Mouse (Mus musculus): ENCODE measurements around the gene Nrsn1. TPM values are rescaled to one million over a fixed set of nuclear protein-coding genes. Genes with fewer than 3 reads are reported as not detected.

The Nrsn1 gene
- polyA plus RNA-seq, 1 experiment: 0.06 TPM

DNA sequence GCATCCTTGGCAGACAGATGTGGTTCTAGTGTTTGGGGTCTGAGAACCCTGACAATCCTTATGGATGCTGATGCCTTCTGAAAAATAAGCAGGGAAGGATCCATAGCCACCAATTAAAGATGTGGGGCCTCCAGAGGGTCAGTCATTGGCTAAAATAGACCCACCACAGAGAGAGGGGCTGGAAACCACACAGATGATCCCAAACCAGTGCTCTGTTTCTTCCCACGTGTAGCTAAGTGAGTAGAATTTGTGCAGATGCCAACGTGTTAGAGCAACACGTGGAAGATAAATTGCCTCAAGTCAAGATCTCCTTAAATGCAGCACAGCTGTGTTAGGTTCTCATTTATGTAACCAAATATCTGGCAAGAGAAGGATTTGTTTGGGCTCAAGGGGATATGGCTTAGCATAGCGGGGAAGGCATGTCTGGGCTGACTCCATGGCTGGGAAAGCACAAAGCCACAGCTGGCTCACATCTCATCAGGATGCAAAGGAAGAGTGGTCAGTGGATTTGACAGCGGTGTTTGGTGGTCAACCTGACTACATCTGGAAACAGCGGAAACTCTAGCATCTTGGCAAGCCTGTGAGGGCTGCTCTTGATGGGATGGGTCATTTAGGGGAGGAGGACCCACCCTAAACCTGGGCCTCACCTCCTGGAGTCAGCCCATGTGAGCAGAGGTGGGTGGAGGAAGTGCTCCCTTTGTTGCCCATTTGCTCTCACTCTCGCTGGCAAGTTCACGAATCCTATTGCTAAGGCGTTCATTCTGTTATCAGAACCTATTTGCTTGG, 15.6 kb downstream of the Nrsn1 start:
- Histone ChIP-seq H3K27me3 (ENCODE audit: control insufficient read depth, insufficient read depth, insufficient read length) (no peaks in the 10 kb centered on the region), H3K4me3 (no peak overlapping the region), H3K4me2 (ENCODE audit: low read depth) (no peak overlapping the region), H3K36me3 (ENCODE audit: control insufficient read depth, insufficient read depth) (no peaks in the 10 kb centered on the region), H3K79me2 (ENCODE audit: control insufficient read depth, insufficient read depth) (no peaks in the 10 kb centered on the region), H3ac (ENCODE audit: control insufficient read depth, insufficient read length) (no peak overlapping the region)
- TF ChIP-seq MAX (IDR thresholded peaks at IDR 0.05; ENCODE audit: low read depth) (no peak), POLR2AphosphoS2 (IDR thresholded peaks at IDR 0.05; ENCODE audit: insufficient read length, low read depth) (no peak), REST (IDR thresholded peaks at IDR 0.05; ENCODE audit: insufficient read depth, insufficient read length) (no peak), POLR2A (IDR thresholded peaks at IDR 0.05; ENCODE audit: insufficient read length, low read depth) (no peak), TCF12 (IDR thresholded peaks at IDR 0.05; ENCODE audit: insufficient read depth, poor library complexity, severe bottlenecking) (no peak), E2F4 (IDR thresholded peaks at IDR 0.05; ENCODE audit: insufficient read depth) (no peak), MYOG (IDR thresholded peaks at IDR 0.05; ENCODE audit: control insufficient read depth in 1 of 3, insufficient read depth in 1 of 3, insufficient read length in 2 of 3, low read depth in 2 of 3) (no peak), TCF3 (IDR thresholded peaks at IDR 0.05; ENCODE audit: insufficient read length, low read depth) (no peak), SRF (IDR thresholded peaks at IDR 0.05; ENCODE audit: control insufficient read depth, insufficient read length, low read depth) (no peak), MYOD1 (IDR thresholded peaks at IDR 0.05; ENCODE audit: control insufficient read depth in 1 of 3, insufficient read length in 2 of 3, low read depth in 2 of 3) (no peak), CEBPB (IDR thresholded peaks at IDR 0.05; ENCODE audit: insufficient read depth, poor library complexity, severe bottlenecking) (no peak), USF1 (IDR thresholded peaks at IDR 0.05; ENCODE audit: low read depth) (no peak)

DNA sequence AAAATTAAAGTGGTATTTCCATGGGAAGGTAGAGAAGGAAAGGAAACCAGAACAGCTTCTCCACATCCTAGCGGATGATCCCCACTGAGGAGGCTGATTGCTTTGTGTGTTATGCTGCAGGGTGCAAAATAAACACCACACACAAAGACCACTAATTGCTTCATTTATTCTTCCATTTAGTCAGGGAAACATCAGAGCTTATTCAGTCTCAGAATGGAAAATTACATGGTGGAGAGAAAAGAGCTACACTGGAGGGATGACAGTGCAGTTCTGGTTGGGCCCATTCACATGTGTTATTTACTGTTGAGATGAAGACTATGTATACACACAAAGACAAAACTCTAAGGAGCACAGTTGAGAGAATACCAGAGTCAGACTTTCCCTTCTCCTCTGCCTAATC, 18.4 kb downstream of the Nrsn1 start:
- no peak overlapping the region for H3ac ChIP-seq (ENCODE audit: control insufficient read depth, insufficient read length)
- no peaks in the 10 kb centered on the region for H3K27me3 ChIP-seq (ENCODE audit: control insufficient read depth, insufficient read depth, insufficient read length)
- H3K36me3 ChIP-seq (ENCODE audit: control insufficient read depth, insufficient read depth): no peaks in the 10 kb centered on the region
- no peak for TF ChIP-seq USF1 (IDR thresholded peaks at IDR 0.05; ENCODE audit: low read depth)
- no peak for TF ChIP-seq POLR2A (IDR thresholded peaks at IDR 0.05; ENCODE audit: insufficient read length, low read depth)
- no peak for TF ChIP-seq MAX (IDR thresholded peaks at IDR 0.05; ENCODE audit: low read depth)
- no peak for TF ChIP-seq TCF3 (IDR thresholded peaks at IDR 0.05; ENCODE audit: insufficient read length, low read depth)
- no peak for TF ChIP-seq REST (IDR thresholded peaks at IDR 0.05; ENCODE audit: insufficient read depth, insufficient read length)
- TF ChIP-seq CEBPB (IDR thresholded peaks at IDR 0.05; ENCODE audit: insufficient read depth, poor library complexity, severe bottlenecking): no peak
- no peak for TF ChIP-seq POLR2AphosphoS2 (IDR thresholded peaks at IDR 0.05; ENCODE audit: insufficient read length, low read depth)
- TF ChIP-seq SRF (IDR thresholded peaks at IDR 0.05; ENCODE audit: control insufficient read depth, insufficient read length, low read depth): no peak
- no peak for TF ChIP-seq MYOD1 (IDR thresholded peaks at IDR 0.05; ENCODE audit: control insufficient read depth in 1 of 3, insufficient read length in 2 of 3, low read depth in 2 of 3)
- no peak for TF ChIP-seq MYOG (IDR thresholded peaks at IDR 0.05; ENCODE audit: control insufficient read depth in 1 of 3, insufficient read depth in 1 of 3, insufficient read length in 2 of 3, low read depth in 2 of 3)
- no peak for TF ChIP-seq TCF12 (IDR thresholded peaks at IDR 0.05; ENCODE audit: insufficient read depth, poor library complexity, severe bottlenecking)
- no peak for TF ChIP-seq E2F4 (IDR thresholded peaks at IDR 0.05; ENCODE audit: insufficient read depth)
- no peak overlapping the region for H3K4me3 ChIP-seq
- H3K79me2 ChIP-seq (ENCODE audit: control insufficient read depth, insufficient read depth): no peaks in the 10 kb centered on the region
- H3K4me2 ChIP-seq (ENCODE audit: low read depth): no peak overlapping the region

DNA sequence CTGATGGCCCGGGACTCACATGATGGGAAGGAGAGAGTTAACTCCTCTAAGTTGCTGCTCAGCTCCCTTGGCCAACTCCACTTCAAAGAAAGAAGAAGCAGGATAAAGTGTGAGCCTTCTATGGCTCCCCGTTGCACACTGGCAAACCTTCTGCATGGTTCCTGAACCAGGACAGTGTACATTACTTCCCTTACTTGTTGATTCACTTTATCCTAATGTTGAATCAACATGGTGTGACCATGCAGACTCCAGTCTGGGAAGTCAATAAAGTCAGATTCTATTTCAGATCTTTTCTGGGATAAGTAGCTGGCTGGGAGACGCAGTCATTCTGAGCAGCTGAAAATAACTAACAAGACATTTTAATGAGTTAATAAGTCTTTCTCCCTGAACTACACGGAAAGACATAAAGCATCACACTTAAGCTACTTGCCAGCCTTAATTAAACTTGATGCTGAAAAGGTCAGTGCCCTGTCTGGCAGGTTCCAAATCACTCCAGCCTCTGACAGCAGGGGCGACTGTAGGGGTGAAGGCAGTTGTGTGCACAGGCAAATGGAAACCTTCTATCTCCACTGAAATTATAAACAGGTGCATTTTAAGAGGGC, 50.0 kb downstream of the Nrsn1 start:
- Histone ChIP-seq H3K36me3 (ENCODE audit: control insufficient read depth, insufficient read depth) (no peaks in the 10 kb centered on the region), H3K4me2 (ENCODE audit: low read depth) (no peak overlapping the region), H3K4me3 (no peak overlapping the region), H3K79me2 (ENCODE audit: control insufficient read depth, insufficient read depth) (no peaks in the 10 kb centered on the region), H3K27me3 (ENCODE audit: control insufficient read depth, insufficient read depth, insufficient read length) (no peaks in the 10 kb centered on the region), H3ac (ENCODE audit: control insufficient read depth, insufficient read length) (no peak overlapping the region)
- TF ChIP-seq MAX (IDR thresholded peaks at IDR 0.05; ENCODE audit: low read depth): no peak
- TF ChIP-seq REST (IDR thresholded peaks at IDR 0.05; ENCODE audit: insufficient read depth, insufficient read length): no peak
- no peak for TF ChIP-seq MYOD1 (IDR thresholded peaks at IDR 0.05; ENCODE audit: control insufficient read depth in 1 of 3, insufficient read length in 2 of 3, low read depth in 2 of 3)
- TF ChIP-seq POLR2A (IDR thresholded peaks at IDR 0.05; ENCODE audit: insufficient read length, low read depth): no peak
- no peak for TF ChIP-seq USF1 (IDR thresholded peaks at IDR 0.05; ENCODE audit: low read depth)
- TF ChIP-seq E2F4 (IDR thresholded peaks at IDR 0.05; ENCODE audit: insufficient read depth): no peak
- no peak for TF ChIP-seq CEBPB (IDR thresholded peaks at IDR 0.05; ENCODE audit: insufficient read depth, poor library complexity, severe bottlenecking)
- no peak for TF ChIP-seq MYOG (IDR thresholded peaks at IDR 0.05; ENCODE audit: control insufficient read depth in 1 of 3, insufficient read depth in 1 of 3, insufficient read length in 2 of 3, low read depth in 2 of 3)
- no peak for TF ChIP-seq TCF12 (IDR thresholded peaks at IDR 0.05; ENCODE audit: insufficient read depth, poor library complexity, severe bottlenecking)
- TF ChIP-seq SRF (IDR thresholded peaks at IDR 0.05; ENCODE audit: control insufficient read depth, insufficient read length, low read depth): no peak
- no peak for TF ChIP-seq TCF3 (IDR thresholded peaks at IDR 0.05; ENCODE audit: insufficient read length, low read depth)
- no peak for TF ChIP-seq POLR2AphosphoS2 (IDR thresholded peaks at IDR 0.05; ENCODE audit: insufficient read length, low read depth)

DNA sequence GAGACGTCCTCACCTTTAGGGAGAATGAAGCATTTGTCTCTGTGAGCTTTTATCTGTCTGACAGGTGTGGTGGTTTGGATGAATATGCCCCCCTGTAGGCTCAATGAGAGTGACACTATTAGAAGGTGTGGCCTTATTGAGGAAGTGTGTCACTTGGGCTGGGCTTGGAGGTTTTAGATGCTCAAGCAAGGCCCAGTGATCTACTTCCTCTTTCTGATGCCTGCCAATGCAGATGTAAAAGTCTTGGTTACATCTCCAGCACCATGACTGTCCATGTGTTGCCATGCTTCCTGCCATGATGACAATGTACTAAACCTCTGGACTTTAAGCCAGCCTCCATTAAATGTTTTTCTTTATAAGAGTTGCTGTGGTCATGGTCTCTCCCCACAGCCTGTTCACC, 51.9 kb downstream of the Nrsn1 start:
- H3K4me3 ChIP-seq: no peak overlapping the region
- H3K36me3 ChIP-seq (ENCODE audit: control insufficient read depth, insufficient read depth): no peaks in the 10 kb centered on the region
- TF ChIP-seq POLR2AphosphoS2 (IDR thresholded peaks at IDR 0.05; ENCODE audit: insufficient read length, low read depth) (no peak), MYOG (IDR thresholded peaks at IDR 0.05; ENCODE audit: control insufficient read depth in 1 of 3, insufficient read depth in 1 of 3, insufficient read length in 2 of 3, low read depth in 2 of 3) (no peak), TCF12 (IDR thresholded peaks at IDR 0.05; ENCODE audit: insufficient read depth, poor library complexity, severe bottlenecking) (no peak), TCF3 (IDR thresholded peaks at IDR 0.05; ENCODE audit: insufficient read length, low read depth) (no peak), USF1 (IDR thresholded peaks at IDR 0.05; ENCODE audit: low read depth) (no peak)
- no peaks in the 10 kb centered on the region for H3K79me2 ChIP-seq (ENCODE audit: control insufficient read depth, insufficient read depth)
- no peak overlapping the region for H3ac ChIP-seq (ENCODE audit: control insufficient read depth, insufficient read length)
- no peak overlapping the region for H3K4me2 ChIP-seq (ENCODE audit: low read depth)
- no peaks in the 10 kb centered on the region for H3K27me3 ChIP-seq (ENCODE audit: control insufficient read depth, insufficient read depth, insufficient read length)
